Mouse (Mus musculus) forebrain, embryonic 16.5 days (tissue): Measurements from ENCODE around the gene Golim4. TPM values are rescaled to one million over a fixed set of nuclear protein-coding genes. Genes with fewer than 3 reads are reported as not detected.
"Not testable (repeated sequence)": the region's sequence is repeated elsewhere in the genome, so short reads cannot be mapped to it uniquely, and the experiment has no call there.

ENCODE experiments used
- ATAC-seq: fragments of 200-750 bp; cut with Nextera tagmentation; 2 replicates; pipeline ENCODE4 v1.8.0; 2017; ENCODE audit warnings: mild to moderate bottlenecking, moderate library complexity
- H3K27ac ChIP-seq: fragments of 300-500 bp; sonication (generic); 2 replicates; pipeline ENCODE4 v1.5.1; 2014; ENCODE audit warnings: low read length, control low read depth
- H3K27me3 ChIP-seq: fragments of 300-500 bp; sonication (generic); replicated peaks from 2 replicates; pipeline ENCODE4 v1.6.1; 2014; ENCODE audit warnings: low read length; ENCODE audit not compliant: control insufficient read depth, insufficient read depth
- H3K36me3 ChIP-seq: fragments of 300-500 bp; sonication (generic); 2 replicates; pipeline ENCODE4 v1.6.1; 2014; ENCODE audit not compliant: control insufficient read depth, insufficient read depth
- H3K4me1 ChIP-seq: fragments of 300-500 bp; sonication (generic); replicated peaks from 2 replicates; pipeline ENCODE4 v1.6.1; 2014; ENCODE audit warnings: low read length; ENCODE audit not compliant: control insufficient read depth, insufficient read depth
- H3K4me2 ChIP-seq: fragments of 300-500 bp; sonication (generic); 2 replicates; pipeline ENCODE4 v1.6.1; 2014; ENCODE audit warnings: mild to moderate bottlenecking, low read length, control low read depth
- H3K4me3 ChIP-seq: fragments of 300-500 bp; sonication (generic); replicated peaks from 2 replicates; pipeline ENCODE4 v1.5.1; 2014; ENCODE audit warnings: mild to moderate bottlenecking, low read length, control low read depth
- H3K9ac ChIP-seq: fragments of 300-500 bp; sonication (generic); replicated peaks from 2 replicates; pipeline ENCODE4 v1.6.1; 2014; ENCODE audit warnings: low read depth, low read length, control low read depth
- H3K9me3 ChIP-seq: fragments of 300-500 bp; sonication (generic); 2 replicates; pipeline ENCODE4 v1.6.1; 2016; ENCODE audit warnings: low read length; ENCODE audit not compliant: control insufficient read depth
- WGBS: fragments of 180-500 bp; shearing (Covaris S2); extraction: QIAGEN DNeasy Blood & Tissue Kit; methylation state at CpG from one replicate; pipeline ENCODE4 v1.1.7; 2014; 5-methylcytosine and 5-hydroxymethylcytosine counted together
- polyA plus RNA-seq: library from polyadenylated mRNA; unstranded; fragments of >200 nt; fragmentation: Nextera tagmentation; extraction: Ambion mirVana; gene quantifications from 2 replicates; pipeline ENCODE4 v1.2.1, GENCODE M21; 2015

Gene Golim4
- polyA plus RNA-seq: 28.7 and 33.9 TPM in 2 replicates

- WGBS: under 1% methylated on average over 53 of the region's 53 CpGs
- H3K36me3 ChIP-seq: no peaks in the 10 kb centered on the region
- H3K27ac ChIP-seq: peak within 1 kb of the TSS; percentile 81
- no peaks in the 10 kb centered on the region for H3K27me3 ChIP-seq
- peak within 1 kb of the TSS; percentile 74 for H3K4me2 ChIP-seq
- H3K4me3 ChIP-seq: peak within 1 kb of the TSS; percentile 93
- peak; percentile 100 for ATAC-seq
- H3K9ac ChIP-seq: peak within 1 kb of the TSS; percentile 79
- no peaks in the 10 kb centered on the region for H3K9me3 ChIP-seq
- H3K4me1 ChIP-seq: peaks cover 29% of the 10 kb centered on the region
Measured at GRCm38 (mm10) chr3:75956551-75957302, at the start of gene Golim4. Gene Golim4, minus strand, starts transcription at chr3:75956949.

GRCm38 (mm10) chr3:76005621-76006020, 48.9 kb upstream of the Golim4 start:
- 87% methylated on average over 5 of the region's 5 CpGs for WGBS
- Histone ChIP-seq H3K27ac (no peak overlapping the region), H3K4me3 (no peak overlapping the region), H3K4me2 (no peak overlapping the region), H3K4me1 (no peaks in the 10 kb centered on the region), H3K9ac (no peak overlapping the region), H3K9me3 (0 out of 2 replicates have a peak, but pooled peaks cover 2% of the 10 kb centered on the region), H3K36me3 (no peaks in the 10 kb centered on the region), H3K27me3 (no peaks in the 10 kb centered on the region)
- no peak for ATAC-seq

DNA sequence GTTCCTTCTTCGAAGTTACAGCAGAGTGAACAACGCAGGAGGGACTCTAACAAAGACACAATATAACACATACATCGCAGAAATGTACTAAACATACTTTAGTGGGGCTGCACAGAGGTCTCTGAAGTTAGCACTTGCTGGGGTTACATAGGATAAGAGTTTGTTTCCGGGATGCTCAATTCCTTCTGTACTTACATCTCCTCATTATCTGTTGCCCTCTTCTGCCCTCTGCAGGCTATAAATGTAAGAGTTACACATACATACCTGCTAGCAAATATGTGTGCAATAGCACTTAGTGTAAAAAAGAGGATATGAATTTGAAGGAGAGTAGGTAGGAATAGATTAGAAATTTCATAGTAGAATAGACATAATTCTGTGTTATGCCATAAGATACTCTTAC, 44.4 kb upstream of the Golim4 start:
- Histone ChIP-seq H3K4me2 (no peak overlapping the region), H3K9ac (no peak overlapping the region), H3K4me1 (no peaks in the 10 kb centered on the region), H3K27me3 (no peaks in the 10 kb centered on the region), H3K27ac (no peak overlapping the region), H3K4me3 (no peak overlapping the region), H3K9me3 (0 out of 2 replicates have a peak, but pooled peaks cover 2% of the 10 kb centered on the region), H3K36me3 (no peaks in the 10 kb centered on the region)
- peak; percentile 90 for ATAC-seq
- WGBS: 48% methylated on average over 4 of the region's 4 CpGs

DNA sequence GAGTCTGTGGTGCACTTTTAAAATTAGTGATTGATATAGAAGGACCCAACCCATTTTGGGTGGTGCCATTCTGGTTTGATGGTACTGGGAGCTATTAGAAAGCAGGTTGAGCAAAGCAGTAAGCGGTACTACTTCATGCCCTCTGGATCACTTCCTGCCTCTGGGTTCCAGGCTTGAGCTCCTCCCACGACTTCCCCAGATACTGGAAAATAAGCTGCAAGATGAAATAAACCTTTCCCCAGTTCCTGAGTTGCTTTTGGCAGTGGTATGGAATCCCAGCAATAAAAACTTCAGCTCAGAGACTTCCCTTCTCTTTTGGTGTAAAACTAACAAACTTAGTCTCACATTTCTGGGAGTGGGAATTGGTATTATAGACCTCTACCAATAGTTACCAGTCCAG, 43.7 kb upstream of the Golim4 start:
- no peak overlapping the region for H3K9ac ChIP-seq
- 63% methylated on average over 2 of the region's 2 CpGs for WGBS
- no peak overlapping the region for H3K27ac ChIP-seq
- ATAC-seq: no peak
- no peaks in the 10 kb centered on the region for H3K4me1 ChIP-seq
- H3K36me3 ChIP-seq: no peaks in the 10 kb centered on the region
- H3K4me2 ChIP-seq: no peak overlapping the region
- H3K9me3 ChIP-seq: 0 out of 2 replicates have a peak, but pooled peaks cover 2% of the 10 kb centered on the region
- no peak overlapping the region for H3K4me3 ChIP-seq
- no peaks in the 10 kb centered on the region for H3K27me3 ChIP-seq

DNA sequence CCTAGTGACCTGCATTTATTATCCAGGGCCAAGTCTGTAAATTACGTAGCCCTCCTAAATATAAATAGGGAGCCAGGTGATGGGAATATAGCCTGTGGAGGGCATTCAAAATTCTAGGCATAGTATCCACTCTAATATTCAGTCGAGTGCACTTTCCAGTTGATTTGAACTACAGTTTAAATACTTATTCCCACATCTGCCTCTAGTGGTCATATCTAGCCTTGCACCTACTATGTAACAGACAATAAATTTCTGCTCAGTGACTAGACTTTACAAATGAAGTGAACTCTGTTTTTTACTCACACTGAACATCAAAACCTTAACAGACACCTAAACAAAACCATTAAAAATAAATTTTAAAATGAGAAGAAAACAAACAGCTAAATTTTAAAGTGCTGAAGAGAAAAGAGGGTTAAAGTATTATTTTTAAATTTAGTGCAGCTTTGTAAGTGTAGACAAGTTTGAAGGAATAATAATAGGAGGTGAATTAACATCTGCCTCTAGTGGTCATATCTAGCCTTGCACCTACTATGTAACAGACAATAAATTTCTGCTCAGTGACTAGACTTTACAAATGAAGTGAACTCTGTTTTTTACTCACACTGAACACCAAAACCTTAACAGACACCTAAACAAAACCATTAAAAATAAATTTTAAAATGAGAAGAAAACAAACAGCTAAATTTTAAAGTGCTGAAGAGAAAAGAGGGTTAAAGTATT, 24.4 kb upstream of the Golim4 start:
- not testable (repeated sequence) for H3K9ac ChIP-seq, H3K4me2 ChIP-seq, H3K27me3 ChIP-seq, H3K27ac ChIP-seq, H3K4me3 ChIP-seq, H3K36me3 ChIP-seq, H3K9me3 ChIP-seq, ATAC-seq, H3K4me1 ChIP-seq
- 86% methylated on average over 2 of the region's 2 CpGs for WGBS

- not testable (repeated sequence) for H3K4me1 ChIP-seq, H3K36me3 ChIP-seq, H3K9ac ChIP-seq, H3K27me3 ChIP-seq, H3K4me3 ChIP-seq, H3K9me3 ChIP-seq, H3K4me2 ChIP-seq, H3K27ac ChIP-seq, ATAC-seq
- WGBS: 87% methylated on average over 2 of the region's 2 CpGs
Measured at GRCm38 (mm10) chr3:75962784-75963772, 6.3 kb upstream of the Golim4 start.

- H3K36me3 ChIP-seq: no peaks in the 10 kb centered on the region
- peak overlapping the region; percentile 81 for H3K27ac ChIP-seq
- H3K9ac ChIP-seq: peak overlapping the region; percentile 79
- peak; percentile 20 for ATAC-seq
- WGBS: under 1% methylated on average over 46 of the region's 47 CpGs
- H3K4me1 ChIP-seq: peaks cover 29% of the 10 kb centered on the region
- H3K9me3 ChIP-seq: no peaks in the 10 kb centered on the region
- no peaks in the 10 kb centered on the region for H3K27me3 ChIP-seq
- H3K4me2 ChIP-seq: peak overlapping the region; percentile 74
- H3K4me3 ChIP-seq: peak overlapping the region; percentile 93
Measured at GRCm38 (mm10) chr3:75955661-75956491, 873 bp downstream of the Golim4 start.

GRCm38 (mm10) chr3:75954185-75954584, 2.6 kb downstream of the Golim4 start:
- Histone ChIP-seq H3K4me1 (peaks cover 29% of the 10 kb centered on the region), H3K27ac (no peak overlapping the region), H3K36me3 (no peaks in the 10 kb centered on the region), H3K4me2 (peak overlapping the region; percentile 31), H3K4me3 (no peak overlapping the region), H3K9me3 (no peaks in the 10 kb centered on the region), H3K9ac (no peak overlapping the region), H3K27me3 (no peaks in the 10 kb centered on the region)
- 46% methylated on average over 3 of the region's 3 CpGs for WGBS
- no peak for ATAC-seq
